22 mouse cellular contexts compared by ENCODE assay signal in genomic region chr3:58672481-58673183, GRCm38 (mm10). TPM values are rescaled to one million over a fixed set of nuclear protein-coding genes. Genes with fewer than 3 reads are reported as not detected.
A peak's percentile ranks its signal among the peaks of the same experiment; 100 is the strongest.
DNase-seq lines count a peak whose midpoint lies in the region; ATAC-seq lines count a peak whose summit lies in the region.
"Had no signal": no experiment of that assay in that cellular context is flagged by ENCODE, and none has a peak within 500 bp of the region (broad histone marks: within the 10 kb centered on the region; RNA-seq: fewer than 3 reads in every experiment).

No protein-coding gene starts in this region.

- no peak overlapping the region for H3K4me2 ChIP-seq in intestine, embryonic 15.5 days (replicated peaks)
- H3K4me2 ChIP-seq in intestine, embryonic 16.5 days (ENCODE audit: low read depth, low read length), result no peak overlapping the region
- H3K4me2 ChIP-seq: embryonic facial prominence, embryonic 13.5 days; heart, embryonic 11.5 days; hindbrain, embryonic 13.5 days; liver, embryonic 11.5 days; neural tube, embryonic 12.5 days had no signal

- DNase-seq in thymus, postnatal 4 days, result peak; percentile 11
- DNase-seq in thymus, postnatal 25 days, result no peak
- DNase-seq in ZHBTc4 (ENCODE audit: low read depth, low spot score), result peak; percentile 66
- no peak for DNase-seq in cerebellum, postnatal 10 days
- DNase-seq in heart, adult 9 months (ENCODE audit: low spot score in 2 of 2), result no peak
- DNase-seq in urinary bladder, postnatal 25 days (ENCODE audit: low spot score), result no peak
- DNase-seq: cerebellum, adult 9-11 months; kidney, postnatal 14 days; layer of hippocampus, adult 9-11 months; lung, adult 2 months; thymus, postnatal 14 days had no signal

- 55% methylated on average over 4 of the region's 4 CpGs for WGBS in intestine, embryonic 15.5 days
- WGBS in intestine, embryonic 16.5 days, result 61% methylated on average over 4 of the region's 4 CpGs

- H3K9me3 ChIP-seq in intestine, embryonic 15.5 days, result no peaks in the 10 kb centered on the region
- no peaks in the 10 kb centered on the region for H3K9me3 ChIP-seq in intestine, embryonic 16.5 days (ENCODE audit: control insufficient read depth, low read length)
- H3K9me3 ChIP-seq: embryonic facial prominence, embryonic 13.5 days; hindbrain, embryonic 13.5 days; midbrain, embryonic 10.5 days; neural tube, embryonic 12.5 days had no signal

- H3K27ac ChIP-seq in intestine, embryonic 15.5 days, result no peak overlapping the region
- H3K27ac ChIP-seq in intestine, embryonic 16.5 days (ENCODE audit: low read length), result no peak overlapping the region
- H3K27ac ChIP-seq: embryonic facial prominence, embryonic 13.5 days; hindbrain, embryonic 13.5 days; midbrain, embryonic 10.5 days; neural tube, embryonic 12.5 days had no signal

- no peak overlapping the region for H3K9ac ChIP-seq in intestine, embryonic 15.5 days
- H3K9ac ChIP-seq in intestine, embryonic 16.5 days (ENCODE audit: low read depth, low read length), result no peak overlapping the region
- H3K9ac ChIP-seq: embryonic facial prominence, embryonic 13.5 days; hindbrain, embryonic 13.5 days; neural tube, embryonic 12.5 days had no signal

- H3K27me3 ChIP-seq in intestine, embryonic 15.5 days (replicated peaks), result no peaks in the 10 kb centered on the region
- H3K27me3 ChIP-seq in intestine, embryonic 16.5 days (replicated peaks; ENCODE audit: control insufficient read depth, insufficient read depth, low read length), result no peaks in the 10 kb centered on the region
- H3K27me3 ChIP-seq: embryonic facial prominence, embryonic 13.5 days; hindbrain, embryonic 13.5 days; neural tube, embryonic 12.5 days had no signal

- peaks cover 14% of the 10 kb centered on the region for H3K4me1 ChIP-seq in intestine, embryonic 15.5 days (replicated peaks)
- H3K4me1 ChIP-seq in intestine, embryonic 16.5 days (ENCODE audit: control insufficient read depth, insufficient read depth, low read length), result peaks cover 9% of the 10 kb centered on the region

- 0 out of 2 replicates have a peak, but pooled peaks have one; percentile 20 for ATAC-seq in intestine, embryonic 15.5 days
- no peak for ATAC-seq in intestine, embryonic 16.5 days
- ATAC-seq: forebrain, embryonic 14.5 days; inflammation-experienced regulatory T-cells, adult 6 months had no signal

- no peak overlapping the region for H3K4me3 ChIP-seq in intestine, embryonic 15.5 days (replicated peaks)
- H3K4me3 ChIP-seq in intestine, embryonic 16.5 days (ENCODE audit: low read length), result no peak overlapping the region
- H3K4me3 ChIP-seq: embryonic facial prominence, embryonic 13.5 days; hindbrain, embryonic 13.5 days; midbrain, embryonic 10.5 days; neural tube, embryonic 12.5 days had no signal

- H3K36me3 ChIP-seq in intestine, embryonic 15.5 days, result no peaks in the 10 kb centered on the region
- 0 out of 2 replicates have a peak, but pooled peaks cover 3% of the 10 kb centered on the region for H3K36me3 ChIP-seq in intestine, embryonic 16.5 days (ENCODE audit: control insufficient read depth, insufficient read depth, low read length)

RNA-seq across cellular contexts. Expression of gene Siah2, which starts 19.6 kb away (rescaled TPM):
- polyA plus RNA-seq in intestine, embryonic 15.5 days (2015; fragmentation: Nextera tagmentation; extraction: Ambion mirVana), result 4.7 and 5.7 TPM in 2 replicates
- polyA plus RNA-seq in intestine, embryonic 16.5 days (2015; fragmentation: Nextera tagmentation; extraction: Ambion mirVana), result 1.9 and 3.9 TPM in 2 replicates

RNA-seq across cellular contexts. Expression of gene Erich6, which starts 35.6 kb away (rescaled TPM):
- not detected in 2 replicates for polyA plus RNA-seq in intestine, embryonic 15.5 days (2015; fragmentation: Nextera tagmentation; extraction: Ambion mirVana)
- not detected in 2 replicates for polyA plus RNA-seq in intestine, embryonic 16.5 days (2015; fragmentation: Nextera tagmentation; extraction: Ambion mirVana)
- polyA plus RNA-seq: inflammation-experienced regulatory T-cells, adult 6 months; liver, embryonic 11.5 days; small intestine, adult 2 months had no signal

Comparison
In these comparisons a context has a peak if more than half of its experiments do, and no peak if none do; other contexts are left out.
1. DNase-seq: peak in thymus, postnatal 4 days (single experiment) and ZHBTc4 (single experiment); none in thymus, postnatal 25 days (single experiment), cerebellum, postnatal 10 days (0 of 2), heart, adult 9 months (0 of 2) and urinary bladder, postnatal 25 days (single experiment).